Mouse (Mus musculus): ENCODE results near the gene Gnptab.

Gnptab gene

GRCm38 (mm10) chr10:88382009-88382408 is 3.1 kb downstream of the Gnptab start:
- H3K9me3 ChIP-seq (ENCODE audit: low read length) = no peaks in the 10 kb centered on the region
- no peak for TF ChIP-seq CTCF (conservative IDR thresholded peaks at IDR 0.05; ENCODE audit: low read length)
- TF ChIP-seq POU5F1 (IDR thresholded peaks at IDR 0.05; ENCODE audit: borderline replicate concordance, low read length) = no peak
- no peak for TF ChIP-seq NANOG (IDR thresholded peaks at IDR 0.05; ENCODE audit: borderline replicate concordance, low read length)
- 0 out of 2 replicates have a peak, but pooled peaks cover 3% of the 10 kb centered on the region for H3K27me3 ChIP-seq (ENCODE audit: insufficient read depth, low read length)
- no peaks in the 10 kb centered on the region for H3K36me3 ChIP-seq (ENCODE audit: insufficient read depth, low read length)
- H3K4me3 ChIP-seq (replicated peaks; ENCODE audit: low read length) = no peak overlapping the region
- peaks cover 46% of the 10 kb centered on the region for H3K4me1 ChIP-seq (replicated peaks; ENCODE audit: low read depth, low read length)

GRCm38 (mm10) chr10:88383479-88383878 is 4.5 kb downstream of the Gnptab start:
- H3K4me1 ChIP-seq (replicated peaks; ENCODE audit: low read depth, low read length) = peaks cover 42% of the 10 kb centered on the region
- 0 out of 2 replicates have a peak overlapping the region, but pooled peaks have one; percentile 13 for H3K4me3 ChIP-seq (replicated peaks; ENCODE audit: low read length)
- no peak for TF ChIP-seq POU5F1 (IDR thresholded peaks at IDR 0.05; ENCODE audit: borderline replicate concordance, low read length)
- no peaks in the 10 kb centered on the region for H3K9me3 ChIP-seq (ENCODE audit: low read length)
- no peaks in the 10 kb centered on the region for H3K36me3 ChIP-seq (ENCODE audit: insufficient read depth, low read length)
- 0 out of 2 replicates have a peak, but pooled peaks cover 3% of the 10 kb centered on the region for H3K27me3 ChIP-seq (ENCODE audit: insufficient read depth, low read length)

GRCm38 (mm10) chr10:88384081-88384480 is 5.1 kb downstream of the Gnptab start:
- 0 out of 2 replicates have a peak, but pooled peaks cover 3% of the 10 kb centered on the region for H3K27me3 ChIP-seq (ENCODE audit: insufficient read depth, low read length)
- H3K9me3 ChIP-seq (ENCODE audit: low read length) = no peaks in the 10 kb centered on the region
- H3K4me3 ChIP-seq (replicated peaks; ENCODE audit: low read length) = no peak overlapping the region
- TF ChIP-seq NANOG (IDR thresholded peaks at IDR 0.05; ENCODE audit: borderline replicate concordance, low read length) (no peak), CTCF (conservative IDR thresholded peaks at IDR 0.05; ENCODE audit: low read length) (no peak), POU5F1 (IDR thresholded peaks at IDR 0.05; ENCODE audit: borderline replicate concordance, low read length) (no peak)
- H3K4me1 ChIP-seq (replicated peaks; ENCODE audit: low read depth, low read length) = peaks cover 44% of the 10 kb centered on the region
- no peaks in the 10 kb centered on the region for H3K36me3 ChIP-seq (ENCODE audit: insufficient read depth, low read length)

DNA sequence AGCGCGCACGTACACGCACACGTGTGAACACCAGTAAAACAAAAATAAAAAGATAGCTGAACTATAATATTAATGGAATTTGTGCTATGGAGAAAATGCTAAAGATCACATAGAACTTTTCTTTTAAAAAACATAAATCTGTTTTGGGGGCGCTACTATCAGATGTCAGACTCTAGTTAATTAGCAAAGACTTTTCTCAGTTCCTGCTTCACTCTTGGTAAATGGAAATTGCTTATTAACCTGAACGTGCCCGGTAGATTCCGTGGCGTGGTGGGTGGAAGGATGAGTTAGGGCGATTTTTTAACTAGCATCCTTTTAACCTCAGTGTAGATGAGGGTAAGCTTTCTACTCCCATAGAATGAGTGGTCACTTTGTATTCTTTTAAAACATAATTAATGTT is 6.4 kb downstream of the Gnptab start:
- Histone ChIP-seq H3K36me3 (ENCODE audit: insufficient read depth, low read length) (no peaks in the 10 kb centered on the region), H3K27me3 (ENCODE audit: insufficient read depth, low read length) (0 out of 2 replicates have a peak, but pooled peaks cover 3% of the 10 kb centered on the region), H3K4me3 (replicated peaks; ENCODE audit: low read length) (no peak overlapping the region), H3K9me3 (ENCODE audit: low read length) (no peaks in the 10 kb centered on the region), H3K4me1 (replicated peaks; ENCODE audit: low read depth, low read length) (peaks cover 52% of the 10 kb centered on the region)
- TF ChIP-seq CTCF (conservative IDR thresholded peaks at IDR 0.05; ENCODE audit: low read length) (no peak), POU5F1 (IDR thresholded peaks at IDR 0.05; ENCODE audit: borderline replicate concordance, low read length) (no peak), NANOG (IDR thresholded peaks at IDR 0.05; ENCODE audit: borderline replicate concordance, low read length) (no peak)

- TF ChIP-seq NANOG (IDR thresholded peaks at IDR 0.05; ENCODE audit: borderline replicate concordance, low read length) (no peak), POU5F1 (IDR thresholded peaks at IDR 0.05; ENCODE audit: borderline replicate concordance, low read length) (no peak), CTCF (conservative IDR thresholded peaks at IDR 0.05; ENCODE audit: low read length) (no peak)
These were observed 6.8 kb downstream of the Gnptab start for GRCm38 (mm10) chr10:88385758-88386157.

GRCm38 (mm10) chr10:88386251-88386650 is 7.3 kb downstream of the Gnptab start:
- Histone ChIP-seq H3K4me3 (replicated peaks; ENCODE audit: low read length) (no peak overlapping the region), H3K9me3 (ENCODE audit: low read length) (no peaks in the 10 kb centered on the region), H3K36me3 (ENCODE audit: insufficient read depth, low read length) (no peaks in the 10 kb centered on the region), H3K4me1 (replicated peaks; ENCODE audit: low read depth, low read length) (peaks cover 47% of the 10 kb centered on the region), H3K27me3 (ENCODE audit: insufficient read depth, low read length) (no peaks in the 10 kb centered on the region)
- TF ChIP-seq NANOG (IDR thresholded peaks at IDR 0.05; ENCODE audit: borderline replicate concordance, low read length) (no peak), POU5F1 (IDR thresholded peaks at IDR 0.05; ENCODE audit: borderline replicate concordance, low read length) (no peak), CTCF (conservative IDR thresholded peaks at IDR 0.05; ENCODE audit: low read length) (no peak)

More at GRCm38 (mm10) chr10:88385758-88386157, 6.8 kb downstream of the Gnptab start:
- Histone ChIP-seq H3K36me3 (ENCODE audit: insufficient read depth, low read length) (no peaks in the 10 kb centered on the region), H3K4me3 (replicated peaks; ENCODE audit: low read length) (no peak overlapping the region), H3K27me3 (ENCODE audit: insufficient read depth, low read length) (0 out of 2 replicates have a peak, but pooled peaks cover under 1% of the 10 kb centered on the region), H3K9me3 (ENCODE audit: low read length) (no peaks in the 10 kb centered on the region), H3K4me1 (replicated peaks; ENCODE audit: low read depth, low read length) (peaks cover 52% of the 10 kb centered on the region)

- H3K27me3 ChIP-seq (ENCODE audit: insufficient read depth, low read length) = no peaks in the 10 kb centered on the region
- TF ChIP-seq CTCF (conservative IDR thresholded peaks at IDR 0.05; ENCODE audit: low read length) (no peak), POU5F1 (IDR thresholded peaks at IDR 0.05; ENCODE audit: borderline replicate concordance, low read length) (no peak)
- H3K36me3 ChIP-seq (ENCODE audit: insufficient read depth, low read length) = peaks cover 5% of the 10 kb centered on the region; the same call in 1 of the 2 replicates
- H3K4me1 ChIP-seq (replicated peaks; ENCODE audit: low read depth, low read length) = peaks cover 30% of the 10 kb centered on the region
- no peak overlapping the region for H3K4me3 ChIP-seq (replicated peaks; ENCODE audit: low read length)
- H3K9me3 ChIP-seq (ENCODE audit: low read length) = no peaks in the 10 kb centered on the region
These were observed 10.6 kb downstream of the Gnptab start for GRCm38 (mm10) chr10:88389576-88389975.

DNA sequence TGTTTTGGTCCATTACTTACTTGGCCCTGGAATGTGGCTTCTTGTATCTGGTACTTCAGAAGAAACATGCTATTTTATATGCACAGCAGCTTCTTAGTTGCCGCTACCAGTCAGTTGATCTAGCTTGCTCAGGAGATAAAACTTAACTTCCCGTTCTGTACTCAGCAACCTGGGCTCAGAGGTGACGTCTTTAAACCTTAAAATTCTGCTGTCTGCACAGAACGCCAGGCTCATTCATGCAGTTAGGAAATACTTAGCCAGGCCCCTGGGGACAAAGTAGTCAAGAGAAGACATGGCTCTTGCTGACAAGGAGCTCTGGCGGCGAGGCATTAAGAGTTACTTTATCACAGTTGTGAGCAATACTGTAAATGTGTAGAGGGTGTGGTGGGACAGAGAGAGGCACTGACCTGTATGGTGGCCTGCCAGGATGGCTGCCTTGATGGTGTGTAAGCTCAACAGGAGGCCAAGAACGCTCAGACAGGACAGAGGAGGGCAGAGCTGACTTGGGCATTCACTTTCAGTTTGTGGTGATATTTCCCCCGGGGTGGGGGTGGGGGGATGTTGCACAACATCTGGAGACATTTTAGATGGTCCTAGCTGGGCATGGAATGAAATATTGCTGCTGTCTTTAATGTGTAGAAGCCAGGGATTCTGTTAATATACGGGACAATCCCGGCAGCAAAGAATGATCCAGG is 11.3 kb downstream of the Gnptab start:
- TF ChIP-seq NANOG (IDR thresholded peaks at IDR 0.05; ENCODE audit: borderline replicate concordance, low read length) = no peak
- no peak for TF ChIP-seq POU5F1 (IDR thresholded peaks at IDR 0.05; ENCODE audit: borderline replicate concordance, low read length)
- TF ChIP-seq CTCF (conservative IDR thresholded peaks at IDR 0.05; ENCODE audit: low read length) = no peak
- peaks cover 30% of the 10 kb centered on the region for H3K4me1 ChIP-seq (replicated peaks; ENCODE audit: low read depth, low read length)

More for the DNA sequence above, 11.3 kb downstream of the Gnptab start:
- no peaks in the 10 kb centered on the region for H3K9me3 ChIP-seq (ENCODE audit: low read length)
- H3K27me3 ChIP-seq (ENCODE audit: insufficient read depth, low read length) = no peaks in the 10 kb centered on the region
- H3K36me3 ChIP-seq (ENCODE audit: insufficient read depth, low read length) = peaks cover 5% of the 10 kb centered on the region; the same call in 1 of the 2 replicates
- H3K4me3 ChIP-seq (replicated peaks; ENCODE audit: low read length) = no peak overlapping the region

Measured in E14TG2a.4 (cell line).